Mouse (Mus musculus) forebrain, embryonic 13.5 days (tissue): Measurements from ENCODE around the gene Grin2b. TPM values are rescaled to one million over a fixed set of nuclear protein-coding genes. Genes with fewer than 3 reads are reported as not detected.

Experiments
- ATAC-seq: fragments of 200-750 bp; cut with Nextera tagmentation; 2 replicates; pipeline ENCODE4 v1.8.0; 2017
- H3K27ac ChIP-seq: fragments of 300-500 bp; sonication (generic); 2 replicates; pipeline ENCODE4 v1.5.1; 2015; ENCODE audit warnings: inconsistent platforms, mild to moderate bottlenecking, moderate library complexity
- H3K27me3 ChIP-seq: fragments of 300-500 bp; sonication (generic); 2 replicates; pipeline ENCODE4 v1.6.1; 2015; ENCODE audit warnings: mild to moderate bottlenecking, inconsistent platforms
- H3K36me3 ChIP-seq: fragments of 300-500 bp; sonication (generic); 2 replicates; pipeline ENCODE4 v1.6.1; 2015; ENCODE audit warnings: mild to moderate bottlenecking, inconsistent platforms; ENCODE audit not compliant: poor library complexity, severe bottlenecking
- H3K4me1 ChIP-seq: fragments of 300-500 bp; sonication (generic); 2 replicates; pipeline ENCODE4 v1.6.1; 2015; ENCODE audit warnings: inconsistent platforms
- H3K4me2 ChIP-seq: fragments of 300-500 bp; sonication (generic); 2 replicates; pipeline ENCODE4 v1.6.1; 2015; ENCODE audit warnings: inconsistent platforms, mild to moderate bottlenecking, moderate library complexity
- H3K4me3 ChIP-seq: fragments of 300-500 bp; sonication (generic); 2 replicates; pipeline ENCODE4 v1.5.1; 2015; ENCODE audit warnings: mild to moderate bottlenecking, inconsistent platforms
- H3K9ac ChIP-seq: fragments of 300-500 bp; sonication (generic); 2 replicates; pipeline ENCODE4 v1.6.1; 2015; ENCODE audit warnings: mild to moderate bottlenecking, inconsistent platforms
- H3K9me3 ChIP-seq: fragments of 300-500 bp; sonication (generic); replicated peaks from 2 replicates; pipeline ENCODE4 v1.6.1; 2016; ENCODE audit warnings: inconsistent platforms
- WGBS: fragments of 180-500 bp; shearing (Covaris S2); methylation state at CpG from one replicate; pipeline ENCODE4 v1.1.7; 2015; 5-methylcytosine and 5-hydroxymethylcytosine counted together
- polyA plus RNA-seq: library from polyadenylated mRNA; unstranded; fragments of >200 nt; fragmentation: Nextera tagmentation; extraction: Ambion mirVana; gene quantifications from 2 replicates; pipeline ENCODE4 v1.2.1, GENCODE M21; 2015

Grin2b gene
- polyA plus RNA-seq, 1 experiment from 2014 or later = 34.9 TPM

- WGBS = 34% methylated on average over 11 of the region's 11 CpGs
- no peaks in the 10 kb centered on the region for H3K9me3 ChIP-seq
- peak overlapping the region; percentile 30 for H3K4me2 ChIP-seq
- peaks cover 46% of the 10 kb centered on the region for H3K4me1 ChIP-seq
- peak; percentile 77 for ATAC-seq
- no peaks in the 10 kb centered on the region for H3K36me3 ChIP-seq
- peak overlapping the region; percentile 61 for H3K27ac ChIP-seq
- H3K9ac ChIP-seq = no peak overlapping the region
- H3K4me3 ChIP-seq = no peak overlapping the region
- no peaks in the 10 kb centered on the region for H3K27me3 ChIP-seq
These were observed 11.2 kb downstream of the Grin2b start for GRCm38 (mm10) chr6:136162090-136162489.

GRCm38 (mm10) chr6:136153444-136153843 is 19.9 kb downstream of the Grin2b start:
- Histone ChIP-seq H3K4me3 (no peak overlapping the region), H3K36me3 (no peaks in the 10 kb centered on the region), H3K4me2 (no peak overlapping the region), H3K27ac (no peak overlapping the region), H3K9ac (no peak overlapping the region), H3K27me3 (no peaks in the 10 kb centered on the region), H3K9me3 (no peaks in the 10 kb centered on the region), H3K4me1 (peaks cover 18% of the 10 kb centered on the region)
- 66% methylated on average over 9 of the region's 9 CpGs for WGBS
- no peak for ATAC-seq

GRCm38 (mm10) chr6:136150064-136150463 is 23.2 kb downstream of the Grin2b start:
- Histone ChIP-seq H3K36me3 (no peaks in the 10 kb centered on the region), H3K4me2 (no peak overlapping the region), H3K4me1 (peaks cover 18% of the 10 kb centered on the region), H3K27me3 (no peaks in the 10 kb centered on the region), H3K27ac (peak overlapping the region; percentile 59), H3K9ac (no peak overlapping the region), H3K4me3 (no peak overlapping the region), H3K9me3 (no peaks in the 10 kb centered on the region)
- ATAC-seq = peak; percentile 91
- 23% methylated on average over 5 of the region's 6 CpGs for WGBS

GRCm38 (mm10) chr6:136139967-136140366 is 33.3 kb downstream of the Grin2b start:
- H3K9me3 ChIP-seq = no peaks in the 10 kb centered on the region
- 95% methylated on average over 6 of the region's 6 CpGs for WGBS
- ATAC-seq = no peak

GRCm38 (mm10) chr6:136130456-136130855 is 42.9 kb downstream of the Grin2b start:
- Histone ChIP-seq H3K4me2 (no peak overlapping the region), H3K27me3 (no peaks in the 10 kb centered on the region), H3K4me1 (peaks cover 4% of the 10 kb centered on the region; the same call in 1 of the 2 replicates), H3K27ac (no peak overlapping the region), H3K4me3 (no peak overlapping the region), H3K36me3 (no peaks in the 10 kb centered on the region), H3K9me3 (no peaks in the 10 kb centered on the region), H3K9ac (no peak overlapping the region)
- 0 out of 2 replicates have a peak, but pooled peaks have one; percentile 38 for ATAC-seq
- WGBS = 33% methylated on average over 10 of the region's 10 CpGs

More at GRCm38 (mm10) chr6:136139967-136140366, 33.3 kb downstream of the Grin2b start:
- Histone ChIP-seq H3K27ac (no peak overlapping the region), H3K36me3 (no peaks in the 10 kb centered on the region), H3K9ac (no peak overlapping the region), H3K27me3 (no peaks in the 10 kb centered on the region), H3K4me3 (no peak overlapping the region), H3K4me1 (no peaks in the 10 kb centered on the region), H3K4me2 (no peak overlapping the region)

GRCm38 (mm10) chr6:136122593-136122992 is 50.7 kb downstream of the Grin2b start:
- ATAC-seq = no peak
- Histone ChIP-seq H3K4me1 (no peaks in the 10 kb centered on the region), H3K9ac (no peak overlapping the region), H3K4me2 (no peak overlapping the region), H3K27me3 (no peaks in the 10 kb centered on the region), H3K36me3 (no peaks in the 10 kb centered on the region), H3K4me3 (no peak overlapping the region), H3K9me3 (no peaks in the 10 kb centered on the region), H3K27ac (no peak overlapping the region)
- WGBS = 89% methylated on average over 3 of the region's 3 CpGs

- no peaks in the 10 kb centered on the region for H3K36me3 ChIP-seq
- no peak overlapping the region for H3K9ac ChIP-seq
- no peak overlapping the region for H3K4me3 ChIP-seq
- H3K4me2 ChIP-seq = no peak overlapping the region
- H3K27me3 ChIP-seq = no peaks in the 10 kb centered on the region
- 94% methylated on average over 3 of the region's 3 CpGs for WGBS
- H3K4me1 ChIP-seq = peaks cover 3% of the 10 kb centered on the region; the same call in 1 of the 2 replicates
- H3K9me3 ChIP-seq = no peaks in the 10 kb centered on the region
- ATAC-seq = no peak
- no peak overlapping the region for H3K27ac ChIP-seq
These were observed 55.9 kb downstream of the Grin2b start for GRCm38 (mm10) chr6:136117390-136117789.

GRCm38 (mm10) chr6:136113639-136114410 is 59.5 kb downstream of the Grin2b start:
- Histone ChIP-seq H3K4me3 (no peak overlapping the region), H3K9ac (no peak overlapping the region), H3K9me3 (no peaks in the 10 kb centered on the region), H3K36me3 (no peaks in the 10 kb centered on the region), H3K27me3 (no peaks in the 10 kb centered on the region), H3K27ac (no peak overlapping the region), H3K4me2 (no peak overlapping the region), H3K4me1 (peaks cover 13% of the 10 kb centered on the region)
- ATAC-seq = no peak
- 39% methylated on average over 6 of the region's 6 CpGs for WGBS

- Histone ChIP-seq H3K27me3 (no peaks in the 10 kb centered on the region), H3K4me3 (no peak overlapping the region), H3K36me3 (no peaks in the 10 kb centered on the region), H3K27ac (no peak overlapping the region), H3K9me3 (no peaks in the 10 kb centered on the region), H3K4me1 (peaks cover 13% of the 10 kb centered on the region), H3K4me2 (no peak overlapping the region), H3K9ac (no peak overlapping the region)
- peak; percentile 69 for ATAC-seq
- 27% methylated on average over 6 of the region's 6 CpGs for WGBS
These were observed 64.1 kb downstream of the Grin2b start for GRCm38 (mm10) chr6:136109172-136109571.

- no peak overlapping the region for H3K4me3 ChIP-seq
- peaks cover 13% of the 10 kb centered on the region for H3K4me1 ChIP-seq
- 53% methylated on average over 3 of the region's 3 CpGs for WGBS
- no peak overlapping the region for H3K9ac ChIP-seq
- H3K27me3 ChIP-seq = no peaks in the 10 kb centered on the region
- no peak overlapping the region for H3K4me2 ChIP-seq
- peak; percentile 32; the same call in 1 of the 2 replicates for ATAC-seq
- H3K27ac ChIP-seq = no peak overlapping the region
- no peaks in the 10 kb centered on the region for H3K9me3 ChIP-seq
- no peaks in the 10 kb centered on the region for H3K36me3 ChIP-seq
These were observed 64.8 kb downstream of the Grin2b start for GRCm38 (mm10) chr6:136108466-136108865.

- Histone ChIP-seq H3K27me3 (no peaks in the 10 kb centered on the region), H3K4me1 (peaks cover 10% of the 10 kb centered on the region), H3K36me3 (no peaks in the 10 kb centered on the region), H3K4me2 (no peak overlapping the region), H3K9me3 (no peaks in the 10 kb centered on the region), H3K27ac (no peak overlapping the region), H3K9ac (no peak overlapping the region), H3K4me3 (no peak overlapping the region)
- ATAC-seq = no peak
- WGBS = 78% methylated on average over 2 of the region's 2 CpGs
These were observed 68.1 kb downstream of the Grin2b start for GRCm38 (mm10) chr6:136105221-136105620.

- Histone ChIP-seq H3K9ac (no peak overlapping the region), H3K9me3 (0 out of 2 replicates have a peak, but pooled peaks cover 2% of the 10 kb centered on the region), H3K27me3 (no peaks in the 10 kb centered on the region), H3K4me3 (no peak overlapping the region), H3K36me3 (no peaks in the 10 kb centered on the region), H3K4me1 (no peaks in the 10 kb centered on the region), H3K27ac (no peak overlapping the region), H3K4me2 (no peak overlapping the region)
- no peak for ATAC-seq
- WGBS = 77% methylated on average over 5 of the region's 5 CpGs
These were observed 73.1 kb downstream of the Grin2b start for GRCm38 (mm10) chr6:136100241-136100640.
